Mouse (Mus musculus) intestine, embryonic 14.5 days (tissue): Measurements from ENCODE around the gene Eipr1. TPM values are rescaled to one million over a fixed set of nuclear protein-coding genes. Genes with fewer than 3 reads are reported as not detected.

Experiments
- ATAC-seq: fragments of 200-750 bp; cut with Nextera tagmentation; replicated peaks from 2 replicates; pipeline ENCODE4 v1.8.0; 2017; ENCODE audit warnings: low read depth, moderate number of reproducible peaks, moderate TSS enrichment, moderate library complexity; ENCODE audit not compliant: low FRiP score, low TSS enrichment
- DNase-seq: peaks from one replicate; pipeline ENCODE4 v3.0.0-alpha.2; 2018; ENCODE audit warnings: low spot score
- H3K27ac ChIP-seq: fragments of 300-500 bp; sonication (generic); 2 replicates; pipeline ENCODE4 v1.5.1; 2014; ENCODE audit warnings: low read depth, mild to moderate bottlenecking, control low read depth
- H3K27me3 ChIP-seq: fragments of 300-500 bp; sonication (generic); replicated peaks from 2 replicates; pipeline ENCODE4 v1.6.1; 2014; ENCODE audit warnings: low read length, control low read depth; ENCODE audit not compliant: control insufficient read depth, insufficient read depth
- H3K36me3 ChIP-seq: fragments of 300-500 bp; sonication (generic); 2 replicates; pipeline ENCODE4 v1.6.1; 2014; ENCODE audit warnings: low read length, control low read depth; ENCODE audit not compliant: control insufficient read depth, insufficient read depth
- H3K4me1 ChIP-seq: fragments of 300-500 bp; sonication (generic); replicated peaks from 2 replicates; pipeline ENCODE4 v1.6.1; 2014; ENCODE audit warnings: low read length, control low read depth, mixed read lengths; ENCODE audit not compliant: control insufficient read depth, insufficient read depth
- H3K4me2 ChIP-seq: fragments of 300-500 bp; sonication (generic); 2 replicates; pipeline ENCODE4 v1.6.1; 2014; ENCODE audit warnings: low read length
- H3K4me3 ChIP-seq: fragments of 300-500 bp; sonication (generic); 2 replicates; pipeline ENCODE4 v1.5.1; 2014; ENCODE audit warnings: low read depth, low read length, control low read depth, mixed read lengths
- H3K9ac ChIP-seq: fragments of 300-500 bp; sonication (generic); 2 replicates; pipeline ENCODE4 v1.6.1; 2014; ENCODE audit warnings: mild to moderate bottlenecking, low read length
- H3K9me3 ChIP-seq: fragments of 300-500 bp; sonication (generic); 2 replicates; pipeline ENCODE4 v1.6.1; 2016; ENCODE audit warnings: low read length, control low read depth; ENCODE audit not compliant: control insufficient read depth
- WGBS: fragments of 180-500 bp; shearing (Covaris S2); extraction: QIAGEN DNeasy Blood & Tissue Kit; methylation state at CpG from one replicate; pipeline ENCODE4 v1.1.7; 2014; 5-methylcytosine and 5-hydroxymethylcytosine counted together
- polyA plus RNA-seq: library from polyadenylated mRNA; unstranded; fragments of >200 nt; fragmentation: Nextera tagmentation; extraction: Ambion mirVana; gene quantifications from 2 replicates; pipeline ENCODE4 v1.2.1, GENCODE M21; 2014

The Eipr1 gene
- polyA plus RNA-seq, 1 experiment from 2014 or later: 31.0 TPM

DNA sequence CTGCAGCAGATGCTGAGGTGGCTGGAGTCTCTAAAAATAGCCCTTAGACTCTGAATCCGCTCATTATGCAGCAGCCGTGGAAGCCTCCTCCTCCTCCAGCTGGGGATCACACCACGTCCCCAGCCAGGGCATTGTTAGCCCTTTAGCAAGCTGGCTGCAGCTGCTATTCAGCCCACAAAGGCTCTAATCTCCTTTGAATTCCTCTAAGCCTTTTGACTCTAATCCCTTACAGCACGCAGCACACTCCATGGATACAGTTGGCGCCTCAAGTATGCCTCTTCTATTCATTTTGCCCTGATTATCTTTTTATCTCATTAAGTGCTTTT, 65.8 kb downstream of the Eipr1 start:
- Histone ChIP-seq H3K27me3 (no peaks in the 10 kb centered on the region), H3K9me3 (no peaks in the 10 kb centered on the region), H3K36me3 (no peaks in the 10 kb centered on the region), H3K4me2 (no peak overlapping the region), H3K4me1 (no peaks in the 10 kb centered on the region), H3K9ac (no peak overlapping the region), H3K4me3 (no peak overlapping the region), H3K27ac (no peak overlapping the region)
- 28% methylated on average over 5 of the region's 5 CpGs for WGBS
- no peak for DNase-seq
- 0 out of 2 replicates have a peak, but pooled peaks have one; percentile 32 for ATAC-seq

DNA sequence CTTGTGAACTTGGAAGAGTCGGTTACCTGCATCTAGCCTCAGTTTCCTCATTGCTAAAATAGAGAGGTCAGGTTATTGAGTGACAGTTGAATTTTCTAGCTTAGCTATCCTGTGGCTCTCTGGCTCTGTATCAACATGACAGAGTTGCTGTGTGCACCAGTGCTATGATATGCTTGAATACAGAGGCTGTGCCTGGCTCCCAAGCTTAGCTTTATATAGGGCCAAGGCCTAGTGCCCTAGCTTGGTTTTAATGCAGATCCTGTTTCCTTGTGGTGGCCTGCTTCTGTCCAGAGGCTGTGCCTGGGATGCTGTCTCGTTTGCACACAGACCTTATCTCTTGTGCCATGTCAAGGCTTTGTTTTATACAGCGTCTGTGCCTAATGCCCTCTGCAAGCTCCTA, 66.3 kb downstream of the Eipr1 start:
- Histone ChIP-seq H3K9me3 (no peaks in the 10 kb centered on the region), H3K4me3 (no peak overlapping the region), H3K36me3 (no peaks in the 10 kb centered on the region), H3K27me3 (no peaks in the 10 kb centered on the region), H3K27ac (no peak overlapping the region), H3K4me1 (no peaks in the 10 kb centered on the region), H3K9ac (no peak overlapping the region), H3K4me2 (no peak overlapping the region)
- DNase-seq (no peak), ATAC-seq (no peak)
- 51% methylated on average over 3 of the region's 3 CpGs for WGBS

DNA sequence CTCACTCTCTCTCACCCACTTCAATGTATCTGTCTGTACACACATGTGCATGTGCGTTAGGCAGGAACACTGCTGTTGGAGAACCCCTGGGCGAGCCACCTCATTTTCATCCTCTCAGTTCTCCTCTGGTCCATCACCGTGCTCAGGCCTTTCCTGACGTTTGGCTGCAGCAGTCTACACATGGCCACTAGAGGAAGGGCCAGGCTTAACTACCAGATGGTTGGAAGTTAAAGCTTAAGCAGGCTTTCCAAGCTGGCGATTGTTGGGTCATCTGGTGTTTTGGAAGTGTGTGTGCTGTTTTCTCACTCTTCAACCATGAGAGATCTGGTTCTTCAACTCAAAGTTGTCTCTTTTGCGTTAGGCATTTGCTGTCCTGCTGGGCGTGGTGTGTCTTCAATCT, 71.9 kb downstream of the Eipr1 start:
- Histone ChIP-seq H3K9ac (no peak overlapping the region), H3K4me2 (no peak overlapping the region), H3K4me1 (no peaks in the 10 kb centered on the region), H3K27me3 (no peaks in the 10 kb centered on the region), H3K4me3 (no peak overlapping the region), H3K9me3 (no peaks in the 10 kb centered on the region), H3K27ac (no peak overlapping the region), H3K36me3 (no peaks in the 10 kb centered on the region)
- WGBS: 87% methylated on average over 7 of the region's 7 CpGs
- no peak for DNase-seq
- no peak for ATAC-seq

DNA sequence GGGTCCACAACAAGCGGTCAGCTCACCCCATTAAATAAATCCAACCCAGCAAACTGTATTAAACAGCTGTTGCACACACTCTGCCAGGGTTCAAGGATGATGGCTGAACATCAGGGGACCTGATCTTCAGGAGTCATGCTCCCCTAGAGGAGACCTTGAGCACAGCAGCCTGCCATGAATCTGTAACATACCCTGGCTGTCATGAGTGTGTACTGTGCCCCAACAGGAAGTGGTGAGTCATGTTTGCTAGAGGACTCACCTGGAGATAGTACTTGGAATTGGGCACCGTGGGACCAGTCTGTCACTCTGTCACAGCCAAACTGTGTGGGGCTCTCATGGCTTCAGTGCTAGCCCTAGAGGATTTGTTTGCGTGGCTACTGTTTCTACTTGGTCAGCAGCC, 77.9 kb downstream of the Eipr1 start:
- Histone ChIP-seq H3K9ac (no peak overlapping the region), H3K4me2 (no peak overlapping the region), H3K27ac (no peak overlapping the region), H3K36me3 (no peaks in the 10 kb centered on the region), H3K4me3 (no peak overlapping the region), H3K9me3 (no peaks in the 10 kb centered on the region), H3K4me1 (no peaks in the 10 kb centered on the region), H3K27me3 (no peaks in the 10 kb centered on the region)
- 75% methylated on average over 3 of the region's 3 CpGs for WGBS
- ATAC-seq (0 out of 2 replicates have a peak, but pooled peaks have one; percentile 15), DNase-seq (no peak)

DNA sequence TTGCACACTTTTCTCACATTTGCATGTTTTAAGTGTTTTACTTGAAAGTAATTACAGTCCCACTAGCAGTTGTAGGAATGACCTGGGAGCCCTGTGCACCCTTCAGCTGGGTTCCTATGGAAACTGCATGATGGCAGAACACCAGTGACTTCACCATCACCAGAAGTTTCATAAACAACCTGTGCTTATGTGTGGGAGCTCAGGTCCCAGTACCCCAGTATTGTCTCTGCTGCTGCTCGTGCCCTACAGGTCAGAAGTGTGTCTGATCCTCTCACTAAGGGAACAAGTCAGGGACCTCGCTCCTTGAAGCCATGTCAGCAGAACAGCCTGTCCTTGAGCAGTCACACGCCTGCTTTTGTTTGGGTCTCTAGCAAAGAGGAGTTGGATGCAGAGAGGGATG, 78.9 kb downstream of the Eipr1 start:
- no peaks in the 10 kb centered on the region for H3K4me1 ChIP-seq
- H3K4me3 ChIP-seq: no peak overlapping the region
- ATAC-seq (no peak), DNase-seq (no peak)
- no peaks in the 10 kb centered on the region for H3K9me3 ChIP-seq
- H3K27me3 ChIP-seq: no peaks in the 10 kb centered on the region
- no peak overlapping the region for H3K9ac ChIP-seq
- H3K4me2 ChIP-seq: no peak overlapping the region
- WGBS: 77% methylated on average over 3 of the region's 3 CpGs
- no peak overlapping the region for H3K27ac ChIP-seq
- no peaks in the 10 kb centered on the region for H3K36me3 ChIP-seq

DNA sequence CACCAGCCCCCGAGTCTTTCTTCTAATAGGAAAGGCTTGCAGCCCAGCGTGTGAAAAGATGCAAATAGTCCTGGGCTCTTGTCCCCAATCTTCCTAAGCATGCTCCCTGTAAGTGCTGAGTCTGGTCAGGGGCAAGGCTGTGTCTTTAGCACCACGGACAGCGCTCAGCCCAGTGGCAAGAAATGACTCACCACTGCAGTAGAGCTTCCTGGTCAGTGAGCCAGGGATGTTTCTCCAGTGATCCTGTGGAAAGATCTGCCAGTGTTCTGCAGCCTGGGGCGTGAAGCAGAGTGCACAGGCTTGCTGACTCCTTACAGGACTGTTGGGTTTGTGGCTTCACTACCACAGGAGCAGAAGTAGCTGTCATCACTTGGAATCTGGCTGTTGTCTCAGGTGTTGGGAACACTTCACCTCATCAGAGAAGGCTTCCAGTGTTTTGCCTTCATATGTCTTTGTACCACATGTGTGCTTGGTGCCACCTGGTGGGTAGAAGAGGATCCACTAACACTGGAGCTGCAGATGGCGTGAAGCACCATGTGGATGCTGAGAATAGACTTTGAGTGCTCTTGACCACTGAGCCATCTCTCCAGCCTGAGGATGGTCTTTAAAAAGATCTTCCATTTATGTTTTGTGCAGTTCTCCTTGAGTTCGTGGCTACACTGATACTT, 79.6 kb downstream of the Eipr1 start:
- no peak overlapping the region for H3K27ac ChIP-seq
- no peak overlapping the region for H3K4me2 ChIP-seq
- 33% methylated on average over 7 of the region's 7 CpGs for WGBS
- peak; percentile 91 for DNase-seq
- no peaks in the 10 kb centered on the region for H3K9me3 ChIP-seq
- no peak overlapping the region for H3K9ac ChIP-seq
- no peaks in the 10 kb centered on the region for H3K4me1 ChIP-seq
- H3K4me3 ChIP-seq: no peak overlapping the region
- H3K27me3 ChIP-seq: no peaks in the 10 kb centered on the region
- H3K36me3 ChIP-seq: no peaks in the 10 kb centered on the region
- ATAC-seq: no peak

DNA sequence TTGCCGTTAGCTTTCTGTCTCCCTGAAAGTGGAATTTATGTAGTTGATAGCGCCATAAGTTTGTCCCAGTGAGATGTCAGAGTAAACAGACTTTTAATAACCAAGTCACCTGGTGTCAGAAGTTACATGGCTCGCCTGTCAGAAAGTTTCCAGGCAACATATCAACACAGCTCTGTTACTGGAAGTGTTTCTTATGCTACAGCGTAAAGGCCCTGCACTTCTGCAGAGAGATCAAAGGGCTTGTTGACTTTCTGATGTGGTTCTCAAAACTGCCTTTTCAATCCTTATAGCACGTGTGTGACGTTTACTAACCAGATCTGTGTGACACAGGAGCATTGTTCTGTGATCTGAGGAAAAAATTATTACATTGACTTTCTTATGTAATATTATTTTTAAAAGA, 82.7 kb downstream of the Eipr1 start:
- H3K9me3 ChIP-seq: no peaks in the 10 kb centered on the region
- H3K4me2 ChIP-seq: no peak overlapping the region
- no peaks in the 10 kb centered on the region for H3K27me3 ChIP-seq
- H3K9ac ChIP-seq: no peak overlapping the region
- 0 out of 2 replicates have a peak, but pooled peaks cover 3% of the 10 kb centered on the region for H3K4me1 ChIP-seq
- H3K36me3 ChIP-seq: no peaks in the 10 kb centered on the region
- no peak for DNase-seq
- H3K4me3 ChIP-seq: no peak overlapping the region
- WGBS: 64% methylated on average over 6 of the region's 6 CpGs
- no peak for ATAC-seq
- no peak overlapping the region for H3K27ac ChIP-seq

DNA sequence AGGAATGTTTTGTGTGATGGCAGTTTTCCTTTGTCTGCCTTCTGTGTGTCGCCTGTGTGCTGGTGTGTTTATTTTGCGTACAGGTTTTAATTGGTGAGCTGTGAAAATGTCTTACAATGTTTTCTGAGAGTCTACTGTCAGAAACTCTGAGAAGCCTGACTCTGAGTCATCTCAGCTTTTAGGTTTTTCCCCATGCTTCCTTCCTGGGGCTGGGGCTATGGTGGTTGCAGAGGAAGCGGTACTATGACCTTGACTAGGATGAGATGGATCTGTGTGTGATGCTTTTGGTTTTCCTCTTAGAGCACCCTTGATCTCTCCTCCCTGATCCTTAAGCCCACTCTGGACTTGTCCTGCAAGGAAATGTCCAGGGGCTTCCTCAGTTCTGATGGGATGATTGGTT, 84.1 kb downstream of the Eipr1 start:
- ATAC-seq (no peak), DNase-seq (no peak)
- no peak overlapping the region for H3K4me3 ChIP-seq
- H3K4me1 ChIP-seq: 0 out of 2 replicates have a peak, but pooled peaks cover 3% of the 10 kb centered on the region
- no peaks in the 10 kb centered on the region for H3K9me3 ChIP-seq
- no peak overlapping the region for H3K9ac ChIP-seq
- H3K4me2 ChIP-seq: no peak overlapping the region
- no peaks in the 10 kb centered on the region for H3K36me3 ChIP-seq
- H3K27ac ChIP-seq: no peak overlapping the region
- 86% methylated on average over 3 of the region's 3 CpGs for WGBS
- H3K27me3 ChIP-seq: no peaks in the 10 kb centered on the region

DNA sequence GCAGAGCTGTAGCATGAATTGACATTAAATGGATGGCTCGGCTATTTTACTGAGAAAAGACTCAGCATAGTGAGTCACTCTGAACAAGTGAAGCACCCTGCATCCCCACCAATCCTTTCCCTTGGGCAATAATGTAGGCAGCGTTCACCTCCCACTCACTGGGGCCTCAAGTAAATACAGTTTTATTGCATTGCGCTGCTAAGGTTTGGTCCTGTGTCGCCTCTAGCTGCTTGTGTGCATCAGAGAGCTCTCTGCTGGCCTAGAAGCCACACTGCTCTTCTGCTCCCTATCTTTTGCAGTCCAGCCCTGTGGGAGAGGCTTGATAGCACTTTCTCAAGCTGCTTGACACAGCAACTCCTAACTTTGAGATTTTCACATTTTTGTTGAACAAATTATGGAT, 86.7 kb downstream of the Eipr1 start:
- H3K27ac ChIP-seq: no peak overlapping the region
- 0 out of 2 replicates have a peak, but pooled peaks cover 3% of the 10 kb centered on the region for H3K4me1 ChIP-seq
- ATAC-seq (0 out of 2 replicates have a peak, but pooled peaks have one; percentile 15), DNase-seq (no peak)
- H3K27me3 ChIP-seq: no peaks in the 10 kb centered on the region
- WGBS: 45% methylated on average over 4 of the region's 4 CpGs
- H3K4me2 ChIP-seq: no peak overlapping the region
- H3K4me3 ChIP-seq: no peak overlapping the region
- H3K36me3 ChIP-seq: no peaks in the 10 kb centered on the region
- no peaks in the 10 kb centered on the region for H3K9me3 ChIP-seq
- H3K9ac ChIP-seq: no peak overlapping the region
